Mouse (Mus musculus): ENCODE data around the gene Gm49369. TPM values are rescaled to one million over a fixed set of nuclear protein-coding genes. Genes with fewer than 3 reads are reported as not detected.

The Gm49369 gene
- polyA plus RNA-seq, 1 experiment = not detected

DNA sequence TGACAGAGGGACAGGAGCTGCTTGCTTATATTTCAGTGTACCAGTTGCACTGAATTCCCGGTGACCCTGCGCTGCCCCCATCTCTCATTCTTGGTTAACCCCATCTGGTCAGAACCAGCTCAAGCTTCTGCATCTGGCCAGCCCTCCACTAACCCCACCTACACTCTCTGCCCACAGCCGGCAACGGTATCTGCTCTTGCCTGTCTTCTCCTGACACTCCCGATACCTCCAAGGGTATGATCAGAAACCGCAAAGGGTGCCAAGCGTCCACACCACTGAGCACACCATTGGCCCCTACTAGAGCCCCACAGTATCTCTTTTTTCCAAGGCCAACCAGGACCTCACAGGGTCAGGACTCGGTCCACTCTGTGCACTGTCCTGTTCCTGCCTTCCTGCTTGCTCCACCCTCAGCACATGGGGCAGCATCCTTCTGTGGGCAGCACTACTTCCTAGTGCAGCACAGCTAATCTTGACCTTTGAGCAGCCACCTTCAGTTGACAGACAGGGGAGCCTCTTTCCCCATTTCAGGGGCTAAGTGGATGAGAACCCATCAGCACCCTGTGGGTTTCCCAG lies 27.7 kb downstream of the Gm49369 start:
- Histone ChIP-seq H3K9ac (ENCODE audit: low read depth, poor library complexity, severe bottlenecking) (no peak overlapping the region), H3K4me1 (ENCODE audit: control insufficient read depth, insufficient read depth, low read length) (no peaks in the 10 kb centered on the region), H3K9me3 (replicated peaks; ENCODE audit: control insufficient read depth, insufficient read depth, low read length, poor library complexity, severe bottlenecking) (no peaks in the 10 kb centered on the region), H3K27me3 (ENCODE audit: control insufficient read depth, insufficient read depth, low read length, poor library complexity, severe bottlenecking) (no peaks in the 10 kb centered on the region), H3K4me3 (ENCODE audit: low read depth, low read length) (no peak overlapping the region), H3K27ac (ENCODE audit: insufficient read depth, low read length) (no peak overlapping the region), H3K36me3 (ENCODE audit: control insufficient read depth, insufficient read depth, low read length, poor library complexity, severe bottlenecking) (no peaks in the 10 kb centered on the region)
- TF ChIP-seq EP300 (IDR thresholded peaks at IDR 0.05; ENCODE audit: insufficient read depth, low read depth, low read length) (no peak), POLR2A (IDR thresholded peaks at IDR 0.05; ENCODE audit: insufficient read depth, low read length) (no peak), CTCF (IDR thresholded peaks at IDR 0.05; ENCODE audit: low read depth, low read length) (no peak)

- Histone ChIP-seq H3K4me3 (ENCODE audit: low read depth, low read length) (no peak overlapping the region), H3K27me3 (ENCODE audit: control insufficient read depth, insufficient read depth, low read length, poor library complexity, severe bottlenecking) (no peaks in the 10 kb centered on the region), H3K27ac (ENCODE audit: insufficient read depth, low read length) (no peak overlapping the region), H3K4me1 (ENCODE audit: control insufficient read depth, insufficient read depth, low read length) (no peaks in the 10 kb centered on the region), H3K9me3 (replicated peaks; ENCODE audit: control insufficient read depth, insufficient read depth, low read length, poor library complexity, severe bottlenecking) (no peaks in the 10 kb centered on the region), H3K36me3 (ENCODE audit: control insufficient read depth, insufficient read depth, low read length, poor library complexity, severe bottlenecking) (no peaks in the 10 kb centered on the region), H3K9ac (ENCODE audit: low read depth, poor library complexity, severe bottlenecking) (no peak overlapping the region)
- TF ChIP-seq EP300 (IDR thresholded peaks at IDR 0.05; ENCODE audit: insufficient read depth, low read depth, low read length) (no peak), POLR2A (IDR thresholded peaks at IDR 0.05; ENCODE audit: insufficient read depth, low read length) (no peak), CTCF (IDR thresholded peaks at IDR 0.05; ENCODE audit: low read depth, low read length) (no peak)
Observed at GRCm38 (mm10) chr7:142353854-142354253, 28.6 kb downstream of the Gm49369 start.

DNA sequence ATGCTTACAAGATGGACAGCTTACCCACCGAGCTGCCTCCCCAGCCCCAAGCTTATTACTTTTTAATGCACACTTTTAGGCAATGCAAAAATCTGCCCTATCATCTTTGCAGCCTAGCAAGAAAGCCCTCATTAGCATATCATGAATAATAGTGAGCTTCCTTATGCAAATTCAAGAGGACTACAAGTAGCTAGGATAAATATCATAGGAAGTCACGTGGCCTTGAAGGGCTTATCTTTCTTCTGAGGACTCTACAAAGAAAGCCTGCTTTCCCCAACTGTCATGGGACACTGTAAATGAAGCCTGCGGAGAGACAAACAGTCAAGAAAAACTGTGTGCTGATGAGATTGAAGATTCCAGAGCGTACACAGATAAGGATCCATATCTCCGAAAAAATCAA lies 30.9 kb downstream of the Gm49369 start:
- no peak for TF ChIP-seq EP300 (IDR thresholded peaks at IDR 0.05; ENCODE audit: insufficient read depth, low read depth, low read length)
- TF ChIP-seq CTCF (IDR thresholded peaks at IDR 0.05; ENCODE audit: low read depth, low read length) = no peak
- TF ChIP-seq POLR2A (IDR thresholded peaks at IDR 0.05; ENCODE audit: insufficient read depth, low read length) = no peak
- Histone ChIP-seq H3K36me3 (ENCODE audit: control insufficient read depth, insufficient read depth, low read length, poor library complexity, severe bottlenecking) (no peaks in the 10 kb centered on the region), H3K9ac (ENCODE audit: low read depth, poor library complexity, severe bottlenecking) (no peak overlapping the region), H3K4me3 (ENCODE audit: low read depth, low read length) (no peak overlapping the region), H3K27me3 (ENCODE audit: control insufficient read depth, insufficient read depth, low read length, poor library complexity, severe bottlenecking) (no peaks in the 10 kb centered on the region), H3K9me3 (replicated peaks; ENCODE audit: control insufficient read depth, insufficient read depth, low read length, poor library complexity, severe bottlenecking) (no peaks in the 10 kb centered on the region), H3K27ac (ENCODE audit: insufficient read depth, low read length) (no peak overlapping the region), H3K4me1 (ENCODE audit: control insufficient read depth, insufficient read depth, low read length) (no peaks in the 10 kb centered on the region)

DNA sequence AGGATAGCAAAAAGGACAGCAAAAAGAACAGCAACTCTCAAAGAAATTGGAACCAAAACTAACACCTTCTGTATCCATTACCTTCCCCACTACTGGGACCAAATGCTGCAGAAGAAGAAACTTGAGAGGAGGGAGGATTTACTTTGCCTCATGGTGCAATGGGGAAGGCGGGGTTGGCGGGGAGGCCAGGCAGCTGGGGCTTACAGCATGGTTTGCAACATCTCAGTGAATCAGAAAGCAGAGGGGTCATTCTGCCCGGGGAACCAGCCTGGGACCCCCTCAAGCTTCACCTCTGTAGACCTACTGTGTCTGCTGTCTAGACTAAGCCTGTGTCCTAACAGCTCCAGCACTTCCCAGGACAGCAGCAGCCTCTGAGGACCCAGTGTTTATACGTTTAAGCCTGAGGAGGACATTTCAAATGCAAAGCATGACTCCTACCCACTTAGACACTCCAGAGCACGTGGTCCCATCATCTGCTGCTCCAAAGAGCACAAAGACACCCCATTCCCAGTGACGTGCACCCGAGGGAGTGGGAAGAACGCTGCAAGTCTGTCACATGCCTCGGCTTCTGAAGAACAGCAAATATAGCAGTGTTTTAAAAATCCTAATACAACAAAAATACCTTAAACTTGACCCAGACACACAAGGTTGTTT lies 33.0 kb downstream of the Gm49369 start:
- no peaks in the 10 kb centered on the region for H3K27me3 ChIP-seq (ENCODE audit: control insufficient read depth, insufficient read depth, low read length, poor library complexity, severe bottlenecking)
- no peak overlapping the region for H3K27ac ChIP-seq (ENCODE audit: insufficient read depth, low read length)

GRCm38 (mm10) chr7:142347542-142347941 lies 34.9 kb downstream of the Gm49369 start:
- Histone ChIP-seq H3K9ac (ENCODE audit: low read depth, poor library complexity, severe bottlenecking) (no peak overlapping the region), H3K27me3 (ENCODE audit: control insufficient read depth, insufficient read depth, low read length, poor library complexity, severe bottlenecking) (no peaks in the 10 kb centered on the region), H3K4me3 (ENCODE audit: low read depth, low read length) (no peak overlapping the region), H3K27ac (ENCODE audit: insufficient read depth, low read length) (no peak overlapping the region), H3K36me3 (ENCODE audit: control insufficient read depth, insufficient read depth, low read length, poor library complexity, severe bottlenecking) (no peaks in the 10 kb centered on the region), H3K9me3 (replicated peaks; ENCODE audit: control insufficient read depth, insufficient read depth, low read length, poor library complexity, severe bottlenecking) (no peaks in the 10 kb centered on the region), H3K4me1 (ENCODE audit: control insufficient read depth, insufficient read depth, low read length) (no peaks in the 10 kb centered on the region)
- TF ChIP-seq CTCF (IDR thresholded peaks at IDR 0.05; ENCODE audit: low read depth, low read length) = no peak
- no peak for TF ChIP-seq POLR2A (IDR thresholded peaks at IDR 0.05; ENCODE audit: insufficient read depth, low read length)
- TF ChIP-seq EP300 (IDR thresholded peaks at IDR 0.05; ENCODE audit: insufficient read depth, low read depth, low read length) = no peak

More for the DNA sequence above, 33.0 kb downstream of the Gm49369 start:
- H3K4me3 ChIP-seq (ENCODE audit: low read depth, low read length) = no peak overlapping the region
- H3K9ac ChIP-seq (ENCODE audit: low read depth, poor library complexity, severe bottlenecking) = no peak overlapping the region
- TF ChIP-seq CTCF (IDR thresholded peaks at IDR 0.05; ENCODE audit: low read depth, low read length) = no peak
- no peak for TF ChIP-seq POLR2A (IDR thresholded peaks at IDR 0.05; ENCODE audit: insufficient read depth, low read length)
- TF ChIP-seq EP300 (IDR thresholded peaks at IDR 0.05; ENCODE audit: insufficient read depth, low read depth, low read length) = no peak
- no peaks in the 10 kb centered on the region for H3K36me3 ChIP-seq (ENCODE audit: control insufficient read depth, insufficient read depth, low read length, poor library complexity, severe bottlenecking)
- no peaks in the 10 kb centered on the region for H3K4me1 ChIP-seq (ENCODE audit: control insufficient read depth, insufficient read depth, low read length)
- H3K9me3 ChIP-seq (replicated peaks; ENCODE audit: control insufficient read depth, insufficient read depth, low read length, poor library complexity, severe bottlenecking) = no peaks in the 10 kb centered on the region

DNA sequence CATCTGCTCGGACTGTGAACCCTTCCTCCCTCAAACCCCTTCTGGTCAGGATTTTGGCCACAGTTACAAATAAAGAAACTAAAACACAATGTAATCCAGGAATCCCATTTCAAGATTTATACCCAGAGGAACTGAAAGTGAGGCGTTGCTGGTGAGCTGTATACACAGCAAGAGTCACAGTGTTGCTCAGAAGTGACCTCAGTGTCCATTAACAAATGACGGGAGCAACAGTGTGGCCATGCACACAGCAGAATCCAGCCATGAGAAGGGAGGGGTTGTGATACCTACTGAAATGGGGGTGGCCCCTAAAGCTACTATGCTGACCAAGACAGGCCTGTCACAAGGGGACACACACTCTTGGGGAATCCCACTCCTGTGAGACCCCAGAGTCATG lies 40.2 kb downstream of the Gm49369 start:
- Histone ChIP-seq H3K27ac (ENCODE audit: insufficient read depth, low read length) (no peak overlapping the region), H3K27me3 (ENCODE audit: control insufficient read depth, insufficient read depth, low read length, poor library complexity, severe bottlenecking) (no peaks in the 10 kb centered on the region), H3K4me1 (ENCODE audit: control insufficient read depth, insufficient read depth, low read length) (no peaks in the 10 kb centered on the region), H3K9ac (ENCODE audit: low read depth, poor library complexity, severe bottlenecking) (no peak overlapping the region), H3K9me3 (replicated peaks; ENCODE audit: control insufficient read depth, insufficient read depth, low read length, poor library complexity, severe bottlenecking) (no peaks in the 10 kb centered on the region), H3K4me3 (ENCODE audit: low read depth, low read length) (no peak overlapping the region), H3K36me3 (ENCODE audit: control insufficient read depth, insufficient read depth, low read length, poor library complexity, severe bottlenecking) (no peaks in the 10 kb centered on the region)
- no peak for TF ChIP-seq EP300 (IDR thresholded peaks at IDR 0.05; ENCODE audit: insufficient read depth, low read depth, low read length)
- TF ChIP-seq CTCF (IDR thresholded peaks at IDR 0.05; ENCODE audit: low read depth, low read length) = no peak
- TF ChIP-seq POLR2A (IDR thresholded peaks at IDR 0.05; ENCODE audit: insufficient read depth, low read length) = no peak
